Mouse (Mus musculus) induced T-regulatory cell, adult 2 months (primary cell): Measurements from ENCODE around the gene Pola2.
A peak's percentile ranks its signal among the peaks of the same experiment; 100 is the strongest.

Source experiments
- DNase-seq: peaks from one replicate; pipeline ENCODE4 v3.0.0-alpha.2; 2012; ENCODE audit warnings: low read depth

Pola2 gene

DNA sequence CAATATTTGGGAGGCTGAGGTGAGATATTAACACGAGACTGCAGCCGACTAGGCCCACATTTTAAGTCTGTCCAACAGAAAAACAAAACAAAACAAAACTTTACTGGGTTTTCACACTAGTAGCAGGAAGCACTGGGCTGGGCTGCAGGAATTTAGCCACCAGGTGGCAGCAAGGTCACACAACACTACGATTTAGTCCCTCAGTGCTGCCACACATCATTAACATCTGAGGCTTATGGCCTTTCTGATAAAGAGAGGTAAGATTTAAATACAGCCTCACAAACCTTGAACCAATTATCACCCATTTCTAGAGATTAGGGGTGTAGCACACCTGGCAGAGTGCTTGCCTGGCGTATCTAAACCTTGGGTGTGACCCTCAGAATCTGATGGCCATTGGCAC is 1.3 kb upstream of the Pola2 start:
- DNase-seq, result peak; percentile 93

DNA sequence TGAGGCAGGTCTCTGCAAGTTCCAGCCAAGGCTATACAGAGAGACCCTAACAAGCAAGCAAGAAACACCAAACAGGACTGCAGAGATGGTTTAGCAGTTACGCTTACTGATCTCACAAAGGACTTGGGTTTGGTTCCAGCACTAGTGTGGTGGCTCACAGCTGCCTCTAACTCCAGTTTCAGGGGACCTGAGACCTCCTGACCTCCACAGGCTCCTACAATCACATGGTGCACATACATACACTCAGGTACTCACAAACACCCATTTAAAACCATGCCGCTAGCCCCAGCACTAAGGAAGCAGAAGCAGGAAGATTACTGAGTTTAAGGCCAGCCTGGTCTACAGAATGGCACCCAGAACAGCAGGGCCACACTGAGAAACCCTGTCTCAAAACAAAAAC is 802 bp upstream of the Pola2 start:
- no peak for DNase-seq

DNA sequence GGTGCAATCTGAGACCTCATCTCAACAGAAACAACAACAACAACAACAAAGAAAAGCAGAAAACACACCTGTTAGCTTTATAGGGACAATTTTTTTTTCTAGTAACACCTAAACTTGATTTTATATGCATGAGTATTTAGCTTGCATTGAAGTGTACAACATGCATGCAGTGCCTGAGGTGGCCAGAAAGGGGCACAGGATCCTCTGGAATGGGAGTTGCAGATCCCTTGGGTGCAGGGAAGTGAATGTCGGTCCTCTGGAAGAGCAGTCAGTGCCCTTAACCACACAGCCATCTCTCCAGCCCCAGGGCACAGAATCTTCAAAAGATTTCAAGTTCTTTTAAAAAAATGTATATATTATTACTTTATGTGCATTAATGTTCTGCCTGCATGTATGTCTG is 1.4 kb downstream of the Pola2 start:
- DNase-seq, result peak; percentile 29

DNA sequence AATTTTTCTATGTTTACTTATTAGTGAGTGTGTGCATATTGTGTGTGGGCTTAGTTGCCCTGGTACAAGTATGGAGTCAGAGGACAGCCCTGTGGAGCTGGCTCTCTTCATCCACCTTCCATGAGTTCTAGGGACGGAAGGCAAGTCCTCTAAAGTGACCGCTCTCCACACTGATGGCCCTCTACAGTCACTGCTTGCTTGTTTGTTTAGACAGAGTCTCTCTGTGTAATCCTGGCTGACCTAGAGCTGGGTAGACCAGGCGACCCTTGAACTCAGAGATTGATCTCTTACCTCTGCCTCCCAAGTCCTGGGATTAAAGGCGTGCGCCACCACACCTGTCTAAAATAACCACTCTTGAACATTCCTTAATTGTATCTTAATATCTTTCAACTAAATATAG is 6.6 kb downstream of the Pola2 start:
- no peak for DNase-seq

DNA sequence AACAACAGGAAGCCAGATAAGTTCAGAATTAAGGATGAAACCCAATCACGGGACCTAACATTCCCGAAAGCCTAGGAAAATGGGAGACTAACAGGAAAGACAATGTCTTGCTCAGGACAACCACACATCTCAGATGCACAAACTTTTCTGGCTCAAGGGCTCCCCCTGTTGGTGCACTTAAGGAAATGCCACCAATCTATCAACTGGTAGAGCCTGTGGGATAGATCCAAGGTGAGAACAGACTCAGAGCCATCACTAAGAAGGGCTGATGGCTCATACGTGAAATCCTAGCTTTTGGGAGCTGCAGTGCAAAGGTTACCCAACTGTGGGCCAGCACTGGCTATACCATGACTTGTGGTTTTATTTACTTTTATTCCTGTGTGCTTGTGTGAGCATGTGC is 7.3 kb downstream of the Pola2 start:
- peak; percentile 88 for DNase-seq

DNA sequence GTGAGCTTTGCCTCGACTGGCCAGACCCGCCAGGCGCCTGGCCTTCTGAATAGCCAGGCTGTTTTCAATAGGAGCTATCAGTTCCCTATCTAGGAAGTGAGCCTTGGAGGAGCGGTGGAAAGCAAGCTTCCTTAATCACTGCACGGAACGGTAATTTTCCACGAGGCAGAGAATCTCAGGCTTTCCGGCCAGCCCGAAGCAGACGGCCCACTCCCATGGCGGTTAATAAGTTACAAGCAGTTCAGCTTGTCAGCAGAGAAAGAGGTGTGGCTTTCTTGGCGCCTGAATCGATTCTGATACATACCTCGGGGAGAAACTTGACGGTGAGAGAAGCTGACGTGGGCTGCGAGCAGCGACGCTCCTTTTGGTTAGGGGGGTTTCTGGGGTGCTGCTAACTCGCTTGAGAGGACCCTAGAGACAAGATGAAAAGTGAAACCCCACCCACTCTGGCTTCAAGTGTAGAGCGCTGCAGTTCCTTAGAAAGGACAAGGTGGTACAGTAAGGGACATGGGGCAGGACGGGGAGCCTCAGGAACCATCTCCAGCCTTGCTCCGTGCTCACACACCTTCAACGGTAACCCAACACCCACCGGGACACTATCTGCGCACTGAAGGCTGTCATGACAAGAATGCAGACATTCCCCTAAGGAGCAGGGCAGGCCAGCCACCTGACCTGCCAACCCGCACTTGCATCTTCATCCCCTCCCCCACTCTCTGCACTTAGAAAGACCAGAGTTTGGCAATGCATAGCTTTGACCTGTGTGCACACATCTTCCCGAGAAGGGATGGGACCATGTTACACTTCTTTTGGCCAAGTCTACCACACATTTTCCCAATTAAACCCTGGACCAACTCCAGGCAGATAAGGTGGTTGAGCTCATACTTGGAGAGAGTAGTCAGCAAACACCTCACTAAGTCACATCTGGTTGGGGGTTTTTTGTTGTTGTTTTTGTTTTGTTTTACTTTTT is 8.0 kb downstream of the Pola2 start:
- DNase-seq, result no peak

DNA sequence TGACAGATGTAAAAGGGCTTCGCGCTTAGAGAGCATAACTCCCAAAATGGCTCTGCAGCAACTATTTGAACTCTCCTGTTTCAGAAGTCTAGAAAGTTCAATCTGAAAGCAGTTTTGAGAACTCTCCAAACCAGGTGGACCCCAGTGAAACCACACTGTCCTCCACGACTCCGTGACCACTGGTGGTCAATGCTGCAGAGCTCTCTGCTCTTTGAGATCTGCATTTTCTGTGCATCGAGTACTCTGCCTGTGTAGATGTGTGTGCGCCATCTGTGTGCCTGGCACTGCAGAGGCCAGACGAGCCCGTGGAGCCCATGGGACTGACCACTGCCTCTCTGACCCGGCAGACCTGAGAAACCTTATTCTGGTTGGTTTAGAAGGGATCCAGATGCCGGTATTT is 9.1 kb downstream of the Pola2 start:
- no peak for DNase-seq

DNA sequence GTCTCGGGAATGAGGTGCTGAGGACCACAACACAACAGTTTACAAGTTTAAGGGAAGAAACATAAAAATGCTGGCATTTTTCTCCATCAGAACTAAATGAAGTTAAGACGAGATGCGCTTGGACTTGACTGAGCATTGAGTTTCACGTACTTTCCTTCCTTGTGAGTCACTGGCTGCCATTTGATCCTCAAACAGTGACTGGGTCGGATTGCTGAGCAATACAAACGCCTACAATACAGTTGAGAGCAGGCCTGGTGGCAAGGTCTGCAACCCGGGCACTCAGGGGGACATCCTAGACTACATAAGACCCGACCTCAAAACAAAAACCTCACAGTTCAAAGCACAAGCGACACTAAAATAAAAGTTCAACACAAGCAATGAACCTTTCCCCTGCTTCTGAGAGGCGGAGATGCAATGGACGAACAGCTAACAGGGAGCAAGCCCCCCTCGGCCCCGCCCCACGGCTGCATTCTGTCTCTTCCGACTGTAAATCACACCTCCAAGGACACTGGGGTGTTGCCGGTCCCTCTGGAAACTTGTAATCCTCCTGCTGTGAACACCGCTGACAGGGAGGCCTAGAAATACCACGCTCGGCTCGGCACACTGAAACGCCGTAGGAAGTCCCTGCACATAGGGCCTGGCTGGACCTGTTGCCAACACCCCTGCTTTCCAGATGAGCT is 9.8 kb downstream of the Pola2 start:
- no peak for DNase-seq

DNA sequence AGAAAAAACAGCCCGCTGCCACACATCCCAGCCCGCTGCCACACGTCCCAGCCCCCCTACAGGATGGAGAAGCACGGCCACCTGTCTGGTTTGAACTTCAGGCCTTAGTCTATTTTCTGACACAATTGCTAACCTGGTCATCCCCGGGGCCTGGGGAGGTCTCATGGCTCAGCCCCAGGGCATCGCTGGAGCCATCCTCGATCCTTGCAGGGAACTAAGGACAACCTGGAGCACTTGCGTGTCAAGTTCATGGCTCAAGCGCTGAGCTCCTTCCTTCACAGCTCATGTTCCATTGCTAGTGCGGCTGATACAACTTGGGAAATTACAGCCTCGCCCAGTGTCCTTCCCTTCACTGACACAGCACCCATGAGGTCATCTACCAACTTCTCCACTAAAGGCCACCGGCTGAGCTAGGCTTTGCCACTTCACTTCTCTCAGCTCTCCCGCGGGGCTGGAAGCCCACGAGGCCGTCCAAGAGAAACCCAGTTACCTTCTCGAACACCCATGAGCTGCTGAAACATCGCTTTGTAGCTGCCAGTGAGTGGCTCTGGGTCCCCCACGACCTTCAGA is 10.7 kb downstream of the Pola2 start:
- no peak for DNase-seq

DNA sequence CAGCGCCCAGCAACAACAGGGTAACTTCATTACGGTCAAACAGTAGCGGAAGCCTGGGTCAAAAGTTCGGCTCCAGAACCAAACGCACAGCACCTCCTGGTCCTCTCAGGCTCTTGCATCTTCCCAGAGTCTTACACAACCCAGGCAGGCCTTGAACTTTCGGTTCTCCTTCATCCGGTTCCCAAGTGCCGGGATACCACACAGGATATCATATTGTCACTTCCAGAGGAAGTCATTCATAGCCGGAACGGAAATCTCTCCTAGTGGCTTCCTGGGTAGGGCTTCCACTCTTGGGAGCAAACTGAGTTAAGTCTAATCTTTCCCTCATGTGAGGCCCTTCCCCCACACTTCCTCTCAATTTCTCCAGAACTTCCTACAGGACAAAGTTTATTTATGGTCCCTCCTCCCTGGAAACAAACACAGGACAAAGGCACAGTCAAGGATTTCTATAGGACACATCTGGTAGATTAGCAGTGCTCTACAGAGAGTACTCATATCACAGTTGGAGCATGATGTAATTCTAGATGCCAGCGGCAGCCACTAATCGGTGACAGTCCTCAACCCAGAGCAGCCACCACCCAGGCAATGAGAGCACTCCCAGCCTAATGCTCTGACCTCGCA is 11.8 kb downstream of the Pola2 start:
- no peak for DNase-seq

DNA sequence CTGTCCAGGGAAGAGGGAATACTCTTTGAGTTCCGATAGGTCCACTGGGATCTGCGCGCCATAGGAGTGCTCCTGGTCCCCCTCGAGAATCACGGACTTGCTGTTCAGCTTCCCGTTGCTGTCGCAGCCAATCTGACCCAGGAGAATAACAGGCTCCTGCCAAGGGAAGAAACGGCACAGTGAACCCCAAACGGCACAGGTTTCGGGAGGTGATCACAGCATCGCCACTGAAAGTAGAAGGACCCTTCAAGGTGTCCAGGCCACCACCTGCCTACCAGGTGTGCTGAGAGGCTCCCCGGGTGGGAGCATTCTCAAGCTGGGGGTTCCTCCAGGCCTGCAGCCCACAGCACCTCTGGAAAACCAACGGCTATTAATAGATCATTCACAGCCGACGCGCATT is 12.4 kb downstream of the Pola2 start:
- DNase-seq, result no peak

DNA sequence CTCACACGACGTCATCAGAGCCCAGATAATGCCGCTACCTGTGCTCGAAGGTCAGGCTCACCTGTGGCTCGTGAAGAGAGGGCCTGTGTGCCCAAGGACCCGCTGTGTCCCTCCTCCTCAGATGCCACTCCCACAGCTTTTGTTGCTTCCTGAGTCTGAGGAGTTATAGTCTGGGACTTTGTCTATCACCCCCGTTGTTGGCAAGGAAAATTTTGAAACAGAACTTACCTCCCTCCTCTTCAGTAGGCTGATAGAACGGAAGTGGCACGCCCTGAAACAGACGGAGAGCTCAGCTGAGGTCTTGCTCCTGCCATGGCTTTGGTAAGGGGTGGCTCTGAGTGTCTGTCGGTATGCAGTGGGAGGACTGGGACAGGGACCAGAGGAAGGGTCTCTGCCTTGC is 13.8 kb downstream of the Pola2 start:
- no peak for DNase-seq

DNA sequence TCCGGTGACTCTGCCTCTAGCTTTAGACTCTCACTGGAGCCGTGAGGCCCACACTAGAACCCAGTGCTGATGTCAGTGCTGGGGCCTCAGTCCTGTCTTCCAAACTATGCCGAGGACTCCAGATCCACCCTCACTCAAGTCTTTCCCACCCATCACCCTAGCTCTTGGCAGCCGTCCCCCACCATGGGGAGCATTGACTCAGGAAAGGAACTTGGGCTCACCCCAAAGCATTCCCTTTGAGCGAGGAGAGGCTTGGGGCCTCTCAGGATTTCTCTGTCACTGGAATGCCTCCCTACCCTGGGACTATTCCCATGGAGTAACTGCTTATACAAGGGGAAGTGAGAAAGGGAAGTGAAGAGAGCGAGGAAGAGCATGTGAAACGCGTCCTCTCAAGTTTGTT is 18.1 kb downstream of the Pola2 start:
- no peak for DNase-seq

DNA sequence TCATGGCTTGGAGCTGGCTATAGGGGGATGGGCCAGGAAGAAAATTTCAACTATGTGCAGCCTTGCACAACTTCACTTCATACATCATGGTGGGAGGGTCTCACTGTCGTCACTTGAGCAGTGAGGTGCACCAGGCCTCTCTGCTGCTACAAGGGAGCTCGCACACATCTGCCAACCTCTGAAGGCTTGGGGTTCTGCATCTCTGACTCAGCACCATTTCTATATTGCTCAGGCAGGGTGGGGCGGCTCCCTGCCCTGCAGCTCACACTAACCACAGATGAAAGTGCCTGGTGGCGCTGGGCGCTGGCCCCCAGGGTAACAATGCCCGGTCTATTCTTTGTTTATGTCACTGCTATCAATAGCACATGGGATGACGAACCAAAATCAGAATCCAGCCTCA is 19.0 kb downstream of the Pola2 start:
- DNase-seq, result no peak

DNA sequence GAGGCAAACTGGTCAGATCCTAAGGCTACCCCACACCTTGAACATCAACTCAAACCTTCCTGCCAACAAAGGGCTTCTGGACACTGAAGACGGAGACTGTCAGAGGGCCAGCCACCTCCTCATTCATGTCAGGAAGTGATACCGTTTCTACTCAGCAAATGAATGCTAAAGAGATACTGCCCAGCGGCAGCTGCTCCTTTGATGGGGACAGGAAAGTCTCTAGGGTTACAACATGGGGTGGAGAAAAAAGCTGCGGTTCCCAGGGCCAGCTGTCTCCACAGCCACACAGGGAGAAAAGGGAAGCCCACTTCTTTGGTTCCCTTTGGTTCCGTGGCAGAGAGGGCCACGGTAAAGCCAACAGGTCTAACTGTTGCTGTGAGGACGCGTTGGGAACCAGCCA is 19.9 kb downstream of the Pola2 start:
- no peak for DNase-seq

DNA sequence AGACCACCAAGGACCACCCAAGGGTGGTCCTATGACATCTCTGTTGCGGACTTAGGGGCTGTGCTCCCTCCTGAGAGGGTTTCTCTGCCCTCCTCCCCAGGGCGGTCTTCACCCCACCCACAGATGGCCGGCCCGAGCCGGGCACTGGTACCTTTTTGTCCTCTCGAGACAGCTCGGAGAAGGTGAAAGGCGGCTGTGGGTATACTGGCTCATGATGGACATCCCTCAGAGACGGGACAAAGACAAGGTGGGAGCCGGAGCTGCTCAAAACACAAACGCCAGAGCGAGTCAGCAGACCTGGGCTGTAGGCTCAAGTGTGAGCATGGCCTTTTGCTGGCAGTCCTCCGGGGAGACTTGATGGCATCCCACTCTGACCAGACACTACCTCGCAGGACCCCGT is 20.6 kb downstream of the Pola2 start:
- no peak for DNase-seq

DNA sequence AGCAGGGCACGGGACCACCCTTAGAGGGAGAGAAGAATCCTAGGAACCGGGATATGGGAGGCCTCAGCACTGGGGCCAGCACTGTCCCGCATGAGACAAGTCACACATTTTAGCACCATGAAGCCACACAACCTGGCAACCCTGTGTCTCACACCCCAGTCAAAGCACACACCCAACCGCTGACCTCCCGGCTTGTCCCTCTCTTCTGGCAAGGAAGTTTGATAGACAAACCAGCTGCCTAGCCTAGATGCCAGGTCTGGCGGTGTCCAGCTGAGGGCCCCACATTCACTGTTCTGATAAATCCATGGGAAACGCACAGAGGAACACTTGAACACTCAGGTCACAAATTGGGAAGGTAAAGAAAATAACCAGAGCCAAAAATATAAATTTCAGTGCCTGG is 21.4 kb downstream of the Pola2 start:
- no peak for DNase-seq

DNA sequence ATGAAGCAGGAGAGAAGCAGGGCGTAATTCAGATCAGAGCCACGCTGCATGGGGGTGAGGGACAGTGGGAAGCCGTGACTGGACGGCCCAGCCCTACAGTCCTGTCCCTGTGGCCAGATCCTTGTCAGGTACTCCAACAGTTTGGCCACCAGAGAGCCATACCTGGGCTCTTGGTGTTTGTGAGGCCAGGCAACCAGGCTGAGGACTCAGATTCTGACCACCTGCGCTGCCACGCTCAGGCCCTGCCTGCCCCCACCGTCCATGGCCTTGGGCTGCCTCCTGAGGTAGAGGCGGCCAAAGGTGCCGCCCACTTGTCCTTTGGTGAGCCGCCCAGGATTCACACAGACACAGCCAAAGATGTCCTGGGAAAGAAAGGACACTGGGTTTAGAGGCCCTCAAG is 23.3 kb downstream of the Pola2 start:
- no peak for DNase-seq

DNA sequence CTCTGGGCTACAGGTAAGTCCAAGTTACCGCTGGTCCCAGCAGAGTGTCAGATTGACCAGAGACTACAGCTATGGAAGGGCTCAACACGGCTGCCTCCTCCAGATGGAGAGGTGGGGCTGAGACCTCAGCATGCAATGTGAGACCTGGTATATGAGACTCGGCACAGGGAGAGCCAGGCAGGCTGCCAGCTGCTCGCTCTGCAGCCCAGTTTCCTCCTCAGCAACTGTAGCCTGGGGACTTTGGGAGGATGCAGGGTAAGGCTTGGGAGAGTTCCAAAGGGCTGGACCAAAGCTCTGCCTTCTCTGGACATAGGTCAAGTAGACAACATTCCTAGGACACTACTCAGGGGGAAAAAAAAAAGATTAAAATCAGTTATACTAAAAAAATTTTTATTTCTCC is 23.8 kb downstream of the Pola2 start:
- DNase-seq, result no peak

DNA sequence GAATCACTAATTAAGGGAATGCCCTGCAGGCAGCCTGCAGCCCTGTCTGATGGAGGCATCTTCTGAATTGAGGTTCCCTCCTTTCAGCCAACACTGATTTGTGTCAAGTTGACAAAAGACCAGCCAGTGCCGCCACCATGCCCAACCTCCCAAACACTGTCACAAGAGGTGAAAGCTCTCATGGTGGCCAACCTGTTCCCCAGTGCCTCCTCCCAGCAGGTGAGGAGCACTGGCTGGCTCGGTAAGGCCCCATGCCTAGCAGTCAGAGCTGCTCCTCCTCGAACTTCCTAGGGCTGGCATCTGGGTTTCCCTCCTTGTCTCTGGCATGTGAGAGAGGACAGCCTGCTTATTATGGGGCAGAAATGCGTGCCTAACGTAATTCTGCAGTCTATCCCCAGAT is 24.3 kb downstream of the Pola2 start:
- DNase-seq, result no peak

DNA sequence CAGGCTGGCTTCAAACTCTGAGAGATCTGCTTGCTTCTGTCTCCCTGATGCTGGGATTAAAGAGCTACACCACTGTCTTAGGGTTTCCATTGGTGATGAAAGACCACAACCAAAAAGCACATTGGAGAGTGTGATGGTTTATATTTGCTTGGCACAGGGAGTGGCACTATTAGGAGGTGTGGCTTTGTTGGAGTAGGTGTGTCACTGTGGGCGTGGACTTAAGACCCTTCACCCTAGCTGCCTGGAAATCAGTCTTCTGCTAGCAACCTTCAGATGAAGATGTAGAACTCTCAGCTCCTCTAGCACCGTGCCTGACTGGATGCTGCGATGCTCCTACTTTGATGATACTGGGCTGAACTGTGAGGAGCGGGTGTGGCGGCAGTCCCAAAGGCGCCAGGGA is 25.5 kb downstream of the Pola2 start:
- DNase-seq, result no peak

DNA sequence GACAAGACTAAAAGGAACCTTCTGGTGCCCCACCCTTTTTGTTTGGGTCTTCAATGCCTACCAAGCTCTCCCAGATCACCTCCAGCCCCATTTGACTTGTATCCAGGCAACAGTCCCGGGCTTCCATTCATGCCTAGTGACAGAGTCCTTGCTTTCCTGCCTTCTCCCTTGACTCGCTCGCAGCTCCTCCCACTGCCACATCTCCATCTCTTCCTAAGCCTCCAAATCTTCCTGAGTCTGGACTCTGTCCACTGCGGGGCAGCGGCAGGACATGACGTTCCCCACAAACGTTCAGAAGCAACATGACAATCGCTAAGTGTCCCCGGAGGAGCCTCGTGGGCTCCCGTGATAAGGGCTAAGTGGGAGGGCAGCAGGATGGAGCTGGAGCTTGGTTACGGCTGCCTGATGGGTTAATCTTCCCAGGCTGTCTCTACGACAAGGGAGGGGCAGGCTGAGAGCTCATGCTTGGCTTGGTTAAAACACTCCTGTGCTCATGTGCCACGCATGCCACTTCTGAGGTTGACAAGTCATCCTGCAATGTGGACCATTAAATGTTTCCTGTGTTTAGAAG is 26.1 kb downstream of the Pola2 start:
- no peak for DNase-seq
